Mouse (Mus musculus) frontal cortex, postnatal 14 days (tissue): ENCODE data around the gene Alyref2.

ENCODE experiments used
- DNase-seq, 2 experiments: peaks; one replicate each; pipeline ENCODE4 v3.0.0; 2022; ENCODE audit warnings: low spot score in 2 of 2

The Alyref2 gene

DNA sequence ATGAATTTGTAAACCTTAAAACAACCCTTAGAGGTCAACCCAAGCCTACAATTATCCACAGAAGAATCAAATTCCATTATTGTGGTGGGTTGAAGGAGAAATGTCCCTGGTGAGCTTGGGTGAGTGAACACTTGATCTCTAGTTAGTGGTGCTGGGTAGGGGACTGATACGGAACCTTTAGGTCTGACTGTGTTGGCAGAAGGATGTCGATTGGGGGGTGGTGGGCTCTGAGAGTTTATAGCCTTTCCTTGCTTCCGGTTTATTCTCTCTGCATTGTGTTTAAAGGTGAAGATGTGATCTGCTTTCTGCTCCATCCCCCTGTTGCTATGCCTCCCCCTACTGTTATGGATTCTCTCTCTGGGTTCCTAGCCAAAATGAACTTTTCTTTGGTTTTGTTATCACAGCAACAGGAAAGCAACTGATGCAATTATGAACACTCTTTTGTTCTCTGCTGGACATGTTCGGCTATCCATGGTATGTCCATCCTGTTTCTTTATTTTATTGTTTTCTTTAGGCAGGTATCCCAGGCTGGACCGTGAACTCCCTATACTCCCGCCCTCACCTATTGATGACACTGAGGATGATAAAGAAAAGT, 2.2 kb upstream of the Alyref2 start:
- no peak for DNase-seq

DNA sequence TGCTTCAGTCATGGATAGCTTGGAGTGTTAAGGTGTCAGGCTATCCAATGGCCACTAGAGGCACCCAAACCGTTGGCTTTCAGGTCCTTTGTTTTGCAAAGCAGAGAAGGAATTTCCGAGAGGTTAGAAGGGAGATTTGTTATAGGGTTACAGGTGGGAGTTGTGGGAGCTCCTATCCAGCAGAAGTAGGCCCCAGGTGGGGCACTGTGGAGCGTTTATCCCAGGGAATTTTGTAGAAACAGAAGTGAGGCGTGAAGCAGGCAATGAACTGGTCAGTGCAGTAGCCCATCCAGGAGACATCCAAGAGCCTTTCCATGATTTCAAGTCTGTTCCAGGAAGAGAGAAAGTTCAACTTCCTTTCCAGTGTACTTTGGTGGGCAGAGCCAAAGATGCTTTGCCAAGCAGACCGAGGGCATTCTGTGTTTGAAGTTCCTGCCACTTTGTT, 1.6 kb upstream of the Alyref2 start:
- no peak for DNase-seq

- peak in 1 of 2 experiments; percentile 23 for DNase-seq
Measured at GRCm38 (mm10) chr1:171502388-171503249, 659 bp upstream of the Alyref2 start.

DNA sequence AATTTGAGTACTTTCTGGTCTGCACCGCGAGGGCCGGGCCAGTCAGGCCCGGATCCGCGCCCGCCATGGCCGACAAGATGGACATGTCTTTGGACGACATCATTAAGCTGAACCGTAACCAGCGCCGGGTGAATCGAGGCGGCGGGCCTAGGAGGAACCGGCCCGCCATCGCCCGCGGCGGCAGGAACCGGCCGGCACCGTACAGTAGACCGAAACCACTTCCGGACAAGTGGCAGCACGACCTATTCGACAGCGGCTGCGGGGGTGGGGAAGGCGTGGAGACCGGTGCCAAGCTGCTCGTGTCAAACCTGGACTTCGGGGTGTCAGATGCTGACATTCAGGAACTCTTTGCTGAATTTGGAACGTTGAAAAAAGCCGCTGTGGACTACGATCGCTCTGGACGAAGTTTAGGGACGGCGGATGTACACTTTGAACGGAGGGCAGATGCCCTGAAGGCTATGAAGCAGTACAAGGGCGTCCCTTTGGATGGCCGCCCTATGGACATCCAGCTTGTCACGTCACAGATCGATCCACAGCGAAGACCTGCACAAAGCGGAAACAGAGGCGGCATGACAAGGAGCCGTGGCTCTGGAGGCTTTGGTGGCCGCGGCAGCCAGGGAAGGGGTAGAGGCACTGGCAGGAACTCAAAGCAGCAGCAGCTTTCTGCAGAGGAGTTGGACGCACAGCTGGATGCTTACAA, 464 bp downstream of the Alyref2 start:
- DNase-seq: peak; percentile 34 to 54

DNA sequence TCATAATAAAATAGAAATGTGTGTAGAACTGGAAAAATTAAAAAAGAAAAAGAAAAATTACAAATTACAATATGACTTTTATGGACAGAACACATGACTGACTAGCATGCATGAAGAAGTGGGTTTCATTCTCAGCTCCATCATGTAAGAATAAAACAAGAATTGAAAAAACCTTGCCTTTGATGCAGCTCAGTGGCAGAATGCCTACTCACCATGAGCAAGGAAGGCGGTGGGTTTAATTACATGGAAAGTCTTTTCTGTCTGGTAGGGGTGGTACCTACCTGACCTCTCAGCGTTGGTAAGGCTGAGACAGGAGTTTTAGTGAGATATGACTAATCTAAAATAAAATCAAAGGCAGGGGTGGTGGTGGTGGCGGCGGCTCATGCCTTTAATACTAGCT, 1.3 kb downstream of the Alyref2 start:
- DNase-seq: no peak

DNA sequence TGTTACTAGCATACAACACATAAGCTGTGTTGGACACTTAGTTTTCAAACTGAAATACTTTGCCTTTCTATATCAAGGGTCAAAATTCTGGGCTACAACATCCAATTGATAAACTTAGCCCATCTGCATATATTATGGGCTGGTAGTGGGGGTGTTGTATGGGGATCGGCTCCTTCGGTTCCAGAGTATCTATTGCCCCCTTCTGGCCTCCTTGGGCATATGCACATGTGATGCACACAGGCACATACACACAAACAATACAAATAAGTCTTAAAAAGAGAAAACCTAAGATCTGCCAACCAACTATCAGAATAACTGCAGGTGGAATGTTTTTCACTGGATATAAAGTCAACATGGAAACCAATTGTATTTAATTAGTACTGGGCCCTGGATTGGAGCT, 10.0 kb downstream of the Alyref2 start:
- DNase-seq: no peak

GRCm38 (mm10) chr1:171513760-171514159, 10.5 kb downstream of the Alyref2 start:
- DNase-seq: no peak

- DNase-seq: no peak
Measured at GRCm38 (mm10) chr1:171515039-171515438, 11.8 kb downstream of the Alyref2 start.

GRCm38 (mm10) chr1:171515557-171515956, 12.3 kb downstream of the Alyref2 start:
- no peak for DNase-seq

- DNase-seq: no peak
Measured at GRCm38 (mm10) chr1:171531367-171531766, 28.1 kb downstream of the Alyref2 start.

GRCm38 (mm10) chr1:171532830-171533229, 29.6 kb downstream of the Alyref2 start:
- DNase-seq: no peak

GRCm38 (mm10) chr1:171534557-171534956, 31.3 kb downstream of the Alyref2 start:
- DNase-seq: no peak

GRCm38 (mm10) chr1:171535194-171535593, 31.9 kb downstream of the Alyref2 start, which contains the start of gene Itln1:
TSS of gene Itln1 (minus strand) at chr1:171535294.
- DNase-seq: no peak

GRCm38 (mm10) chr1:171540694-171541093, 37.4 kb downstream of the Alyref2 start:
- no peak for DNase-seq

- no peak for DNase-seq
Measured at GRCm38 (mm10) chr1:171551326-171551725, 48.0 kb downstream of the Alyref2 start.

DNA sequence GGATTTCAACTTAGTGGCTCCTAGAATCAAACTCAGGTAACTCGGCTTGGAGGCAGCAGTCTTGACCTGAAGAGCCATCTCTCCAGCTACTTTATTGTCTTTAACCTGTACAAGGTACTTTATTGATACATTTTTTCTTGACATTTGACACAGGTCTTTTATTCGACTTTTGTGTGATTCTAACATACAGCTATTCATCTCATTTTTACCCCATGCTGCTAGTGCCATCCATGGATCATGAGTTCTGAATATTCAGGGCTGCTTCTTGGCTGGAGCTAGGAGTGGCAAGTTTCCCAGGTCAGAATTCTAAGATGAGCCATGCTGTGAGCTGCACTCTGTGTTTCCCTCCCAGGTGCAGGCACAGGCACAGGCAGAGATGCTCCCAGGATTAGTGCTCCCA, 49.0 kb downstream of the Alyref2 start:
- no peak for DNase-seq

- DNase-seq: no peak
Measured at GRCm38 (mm10) chr1:171553359-171554341, 50.4 kb downstream of the Alyref2 start.
